Mouse (Mus musculus): ENCODE data around the gene Pi4k2b.

- TF ChIP-seq POLR2A (IDR thresholded peaks at IDR 0.05; ENCODE audit: low read depth, low read length) (no peak), CTCF (conservative IDR thresholded peaks at IDR 0.05; ENCODE audit: insufficient read depth, insufficient read length, low read depth, low read length) (no peak)
These were observed 52.7 kb downstream of the Pi4k2b start for GRCm38 (mm10) chr5:52794109-52794508.

Data from kidney, adult 2 months (tissue).